Mouse (Mus musculus) left cerebral cortex, postnatal 14 days (tissue): ENCODE data around the gene Sft2d2. TPM values are rescaled to one million over a fixed set of nuclear protein-coding genes. Genes with fewer than 3 reads are reported as not detected.

Experiments used
- DNase-seq, 2 experiments: peaks; one replicate each; pipeline ENCODE4 v3.0.0; 2021 to 2022; ENCODE audit warnings: low spot score in 2 of 2, mixed read lengths in 1 of 2
- intact Hi-C: fragments of 180-260 bp; cut with DNase I; formaldehyde crosslinking; loops from one replicate; pipeline ENCODE4 v1.15.1; 2025
- long read RNA-seq, 2 experiments: library from polyadenylated mRNA; stranded (forward); transcript quantifications; one replicate each; pipeline ENCODE4 v2.0.0; 2021
- total RNA-seq, 2 experiments: library from RNA; stranded (reverse); gene quantifications; 2 replicates each; pipeline ENCODE4 v1.2.3; 2021

Sft2d2 gene
- total RNA-seq: 1 to 10 TPM; 8.1 to 9.5 TPM
- long read RNA-seq, experiment 1, full-length matches to known transcripts: 5 of 8 reads
- long read RNA-seq, experiment 1, partial matches to known transcripts: 0 of 8 reads
- long read RNA-seq, experiment 1, other reads (novel, unspliced or antisense): 3 of 8 reads
- long read RNA-seq, experiment 2, full-length matches to known transcripts: 4 of 8 reads
- long read RNA-seq, experiment 2, partial matches to known transcripts: 1 of 8 reads
- long read RNA-seq, experiment 2, other reads (novel, unspliced or antisense): 3 of 8 reads

DNA sequence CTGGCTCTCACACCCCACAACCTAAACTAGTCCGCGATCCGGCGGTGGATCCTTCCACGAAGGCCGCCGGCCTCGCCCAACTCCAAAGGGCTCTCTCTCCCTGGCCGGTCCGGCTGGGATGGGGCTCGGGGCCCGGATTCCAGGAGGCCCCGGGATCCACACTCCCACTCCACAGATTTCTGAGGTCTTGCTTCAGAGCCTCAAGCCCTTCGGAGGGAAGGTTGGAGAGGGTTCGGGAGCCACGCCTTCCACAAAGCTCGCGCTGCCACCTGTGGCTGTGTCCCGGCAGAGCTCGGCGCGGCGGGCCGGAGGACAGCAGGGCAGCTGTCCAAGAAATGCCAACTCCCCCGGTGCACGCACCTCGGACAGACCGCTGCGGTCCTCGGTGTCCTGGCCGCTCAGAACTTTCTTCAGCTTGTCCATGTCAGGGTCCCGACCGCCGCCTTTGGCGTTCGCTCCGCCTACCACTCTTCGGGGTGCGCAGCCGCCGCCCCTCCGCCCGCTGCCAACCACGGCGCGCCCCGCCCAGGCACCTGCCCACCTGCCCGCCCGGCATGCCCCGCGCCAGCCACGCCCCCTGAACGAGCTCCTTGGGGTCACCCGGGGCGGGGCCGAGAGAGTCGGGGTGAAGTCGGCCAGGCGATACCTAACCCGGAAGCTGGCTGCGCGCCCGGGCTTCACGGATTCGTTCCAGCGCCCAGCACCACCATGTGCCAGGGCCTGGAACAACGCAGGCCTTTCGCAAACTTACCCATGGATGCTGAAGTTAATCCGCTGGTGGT, at the start of gene Sft2d2:
Gene Sft2d2, minus strand, starts transcription at position 559 of the 782 bp plus-strand sequence.
- intact Hi-C loops: no loop called here
- DNase-seq: peak; percentile 51 to 72

- intact Hi-C loops: loop anchor here (5.0 to 10.0 kb wide), 2 partner anchors 86 to 218 kb away; no protein-coding TSS in a partner anchor
- peak; percentile 98 for DNase-seq
Measured at GRCm38 (mm10) chr1:165236321-165237298, 42.4 kb upstream of the Sft2d2 start, which contains the start of gene Tiprl. TSS of gene Tiprl (minus strand) at chr1:165236996.

DNA sequence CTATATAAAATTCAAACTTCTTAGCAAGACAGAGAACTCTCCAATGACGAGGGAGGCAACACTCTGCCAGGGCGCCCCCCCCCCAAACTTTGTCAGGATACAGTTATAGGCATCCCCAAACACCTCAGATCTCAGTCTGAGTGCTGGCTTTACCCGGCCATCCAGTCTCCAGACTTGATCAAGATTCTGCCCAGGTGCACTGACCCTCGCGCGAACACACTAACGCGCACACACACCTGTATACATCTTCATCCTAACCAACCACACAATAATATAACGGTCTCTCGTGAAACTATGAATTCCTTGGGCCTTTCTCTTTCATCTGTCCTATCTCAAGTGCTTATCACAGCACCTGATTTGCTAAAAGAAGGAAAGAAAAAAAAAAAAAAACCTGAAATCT, 41.6 kb upstream of the Sft2d2 start:
- intact Hi-C loops: loop anchor here (5.0 to 10.0 kb wide), 2 partner anchors 86 to 219 kb away; no protein-coding TSS in a partner anchor
- no peak for DNase-seq

DNA sequence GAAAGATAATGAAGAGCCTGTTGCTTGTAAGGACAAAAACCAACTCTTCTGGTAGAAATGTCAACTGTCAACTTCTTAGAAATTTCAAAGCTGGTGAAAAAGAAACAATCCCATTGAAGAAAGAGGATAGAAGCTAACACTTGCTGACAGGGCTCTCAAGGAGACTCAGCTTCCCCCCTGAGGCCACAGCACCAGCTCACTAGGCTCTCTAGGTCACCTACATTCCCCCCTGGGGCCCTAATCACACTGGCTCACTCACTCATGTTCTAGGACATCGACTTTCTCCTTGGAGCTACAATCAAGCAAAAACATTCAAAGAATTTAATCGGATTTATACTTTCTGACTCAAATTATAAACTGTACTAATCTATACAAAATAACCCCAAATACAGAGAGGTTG, 39.6 kb upstream of the Sft2d2 start:
- intact Hi-C loops: loop anchor here (10.0 kb wide), 1 partner anchor 221 kb away; no protein-coding TSS in a partner anchor

DNA sequence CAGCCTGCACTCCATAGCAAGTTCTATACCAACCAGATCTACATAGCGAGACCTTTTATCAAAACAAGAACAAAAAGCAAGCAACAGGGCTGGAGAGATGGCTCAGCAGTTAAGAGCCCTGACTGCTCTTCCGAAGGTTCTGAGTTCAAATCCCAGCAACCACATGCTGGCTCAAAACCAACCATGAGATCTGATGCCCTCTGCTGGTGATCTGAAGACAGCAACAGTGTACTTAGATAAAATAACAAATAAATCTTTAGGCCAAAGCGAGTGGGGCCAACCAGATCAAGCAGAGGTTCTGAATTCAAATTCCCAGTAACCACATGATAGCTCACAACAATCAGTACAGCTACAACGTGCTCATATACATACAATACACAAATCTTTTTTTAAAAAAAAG, 36.5 kb upstream of the Sft2d2 start:
- intact Hi-C loops: loop anchor here (10.0 kb wide), 1 partner anchor 224 kb away; no protein-coding TSS in a partner anchor
- DNase-seq: no peak

More for the DNA sequence above, 39.6 kb upstream of the Sft2d2 start:
- no peak for DNase-seq

DNA sequence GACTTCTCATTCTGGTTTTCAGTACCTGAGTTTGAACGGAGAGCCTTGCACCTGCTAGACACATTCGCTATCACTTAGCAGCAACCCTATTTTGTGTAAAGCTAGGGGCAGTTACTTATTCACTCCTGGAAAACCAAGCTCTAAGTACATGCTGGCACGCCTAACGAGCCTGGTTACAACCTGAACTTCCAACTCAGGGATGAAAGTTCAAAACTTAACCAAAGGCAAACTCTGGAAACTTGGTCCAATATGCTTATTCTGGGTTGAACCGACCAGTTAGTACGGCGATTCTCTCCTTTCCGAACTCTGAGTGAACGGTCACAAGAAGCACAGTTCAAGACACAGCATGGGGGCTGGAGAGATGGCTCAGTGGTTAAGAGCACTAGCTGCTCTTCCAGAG, 35.3 kb upstream of the Sft2d2 start:
- intact Hi-C loops: no loop called here
- DNase-seq: no peak

DNA sequence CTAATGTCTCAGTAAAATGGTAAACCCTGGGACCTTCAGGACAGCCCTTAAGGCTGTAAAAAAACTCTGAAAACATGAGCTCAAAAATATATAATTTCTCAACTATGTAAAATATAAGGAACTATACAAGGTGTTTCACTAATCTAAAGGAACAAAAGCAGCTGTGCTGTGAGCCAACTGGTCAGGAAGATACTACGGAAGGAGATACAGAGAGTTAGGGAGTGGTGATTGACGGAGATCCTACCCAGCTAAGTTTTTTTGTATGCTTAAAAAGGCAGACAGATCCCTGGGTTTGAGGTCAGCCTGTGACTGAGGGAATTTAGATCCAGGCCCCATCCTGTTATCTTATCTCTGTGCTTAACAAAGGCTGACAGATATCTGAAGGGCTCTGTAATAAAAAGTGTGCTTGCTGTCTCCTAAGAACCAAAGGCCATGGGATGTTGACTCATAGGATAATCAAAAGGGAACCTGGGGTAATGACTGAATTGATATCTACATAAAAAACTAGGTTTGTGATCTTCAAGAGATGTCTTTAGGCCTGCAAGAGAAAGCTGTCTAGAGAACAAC, 22.9 kb upstream of the Sft2d2 start:
- intact Hi-C loops: no loop called here
- DNase-seq: no peak

- intact Hi-C loops: no loop called here
- no peak for DNase-seq
Measured at GRCm38 (mm10) chr1:165215831-165216230, 21.6 kb upstream of the Sft2d2 start.

DNA sequence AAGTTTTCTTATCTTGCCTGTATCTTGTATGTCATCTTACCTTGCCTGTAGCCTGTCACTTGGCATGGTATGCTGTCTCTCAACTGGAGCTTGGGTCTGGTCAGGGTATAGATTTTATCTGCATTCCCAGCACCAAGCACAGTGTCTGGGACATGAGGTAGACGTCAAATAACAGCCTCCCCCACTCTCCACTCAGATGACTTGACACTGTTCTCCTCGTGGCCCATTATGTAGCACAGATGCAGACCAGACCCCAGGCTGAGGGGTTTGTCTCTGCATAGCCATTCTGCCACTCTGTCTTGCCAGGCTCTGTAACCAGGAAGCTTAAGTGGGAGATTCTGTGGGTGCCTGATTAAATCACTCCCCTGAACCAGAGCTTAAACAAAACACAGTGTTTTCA, 11.4 kb upstream of the Sft2d2 start:
- DNase-seq: no peak
- intact Hi-C loops: no loop called here

DNA sequence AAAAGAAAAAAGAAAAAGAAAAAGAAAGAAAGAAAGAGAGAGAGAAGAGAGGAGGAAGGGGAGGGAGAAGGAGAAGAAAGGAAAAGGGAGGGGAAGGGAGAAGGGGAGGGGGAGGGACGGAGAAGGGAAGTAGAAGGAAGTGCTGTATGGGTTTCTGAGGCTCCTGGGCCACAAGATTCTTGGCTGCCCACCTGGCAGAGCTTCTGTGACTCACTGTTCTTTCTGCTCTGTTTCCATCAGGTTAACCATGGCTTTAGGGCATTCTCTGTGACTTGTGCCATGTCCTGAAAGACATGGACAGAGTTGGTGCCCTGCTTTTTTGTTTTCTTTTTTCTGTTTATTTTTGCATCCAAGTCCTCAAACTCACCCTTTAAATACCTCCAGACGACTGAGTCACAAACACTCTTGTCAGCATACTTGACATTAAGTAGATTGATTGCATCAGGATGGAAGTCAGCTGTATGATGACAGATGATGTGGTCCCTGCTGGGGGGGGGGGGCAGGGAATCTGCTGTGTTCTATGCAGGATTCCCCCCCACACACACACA, 9.3 kb upstream of the Sft2d2 start:
- intact Hi-C loops: no loop called here
- DNase-seq: no peak

GRCm38 (mm10) chr1:165201445-165202012, 7.3 kb upstream of the Sft2d2 start:
- intact Hi-C loops: no loop called here
- no peak for DNase-seq

- DNase-seq: no peak
- intact Hi-C loops: no loop called here
Measured at GRCm38 (mm10) chr1:165200748-165201147, 6.5 kb upstream of the Sft2d2 start.

DNA sequence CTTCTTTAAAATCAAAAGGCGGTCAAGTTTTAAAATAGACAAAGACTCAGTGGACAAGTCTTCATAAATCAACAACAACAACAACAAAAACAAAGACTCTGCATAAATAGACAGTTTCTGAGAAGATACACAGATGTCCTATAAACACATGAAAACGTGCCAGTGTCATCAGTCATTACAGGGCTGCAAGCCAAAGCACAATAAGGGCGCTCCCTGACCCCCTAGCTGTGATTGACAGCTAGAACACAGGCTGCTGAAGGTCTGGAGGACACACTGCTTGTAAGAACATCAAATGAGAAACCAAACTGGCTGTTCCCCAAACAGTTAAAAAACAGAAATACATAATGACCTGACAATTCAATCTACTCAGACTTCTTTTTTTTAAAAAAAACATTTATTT, 5.4 kb upstream of the Sft2d2 start:
- intact Hi-C loops: no loop called here
- DNase-seq: no peak

GRCm38 (mm10) chr1:165198951-165199350, 4.7 kb upstream of the Sft2d2 start:
- intact Hi-C loops: no loop called here
- no peak for DNase-seq

DNA sequence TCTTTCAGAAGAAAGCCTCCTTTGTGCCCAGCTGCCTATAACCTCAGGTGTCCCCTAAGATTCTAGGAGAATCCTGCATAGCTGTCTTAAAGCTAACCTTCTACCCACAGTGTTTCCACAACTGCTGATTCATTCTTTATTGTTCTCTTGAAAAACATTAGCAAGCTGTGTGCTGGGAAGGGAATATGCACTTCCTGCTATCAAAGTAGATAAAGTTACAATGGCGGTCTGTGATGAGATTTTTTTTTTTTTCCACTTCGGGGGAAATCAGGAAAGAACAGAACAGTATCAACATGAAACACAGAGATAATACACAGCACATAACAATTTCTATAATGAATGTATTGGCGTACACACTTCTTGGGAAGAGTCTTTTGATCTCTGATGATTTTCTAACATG, 3.6 kb upstream of the Sft2d2 start:
- DNase-seq: no peak

GRCm38 (mm10) chr1:165195396-165195960, 1.2 kb upstream of the Sft2d2 start:
- intact Hi-C loops: no loop called here
- DNase-seq: no peak

More for the DNA sequence above, 3.6 kb upstream of the Sft2d2 start:
- intact Hi-C loops: no loop called here

GRCm38 (mm10) chr1:165194662-165195013, 400 bp upstream of the Sft2d2 start:
- intact Hi-C loops: no loop called here
- no peak for DNase-seq

GRCm38 (mm10) chr1:165193426-165193825, 812 bp downstream of the Sft2d2 start:
- intact Hi-C loops: no loop called here
- no peak for DNase-seq
